Mouse (Mus musculus): Measurements from ENCODE around the gene Morc4.
A peak's percentile ranks its signal among the peaks of the same experiment; 100 is the strongest.

The Morc4 gene

GRCm38 (mm10) chrX:139870938-139871791 is at the start of gene Morc4:
Gene Morc4 (minus strand): TSS chrX:139871677.
- peak; percentile 75 for DNase-seq

- DNase-seq = no peak
These were observed 49.1 kb upstream of the Morc4 start for GRCm38 (mm10) chrX:139920572-139920971.

- DNase-seq = no peak
These were observed 19.9 kb upstream of the Morc4 start for GRCm38 (mm10) chrX:139891387-139891786.

GRCm38 (mm10) chrX:139883221-139883620 is 11.7 kb upstream of the Morc4 start:
- no peak for DNase-seq

GRCm38 (mm10) chrX:139877936-139878335 is 6.5 kb upstream of the Morc4 start:
- peak; percentile 17 for DNase-seq

GRCm38 (mm10) chrX:139877105-139877504 is 5.6 kb upstream of the Morc4 start:
- DNase-seq = no peak

- DNase-seq = peak; percentile 38
These were observed 1.2 kb downstream of the Morc4 start for GRCm38 (mm10) chrX:139870300-139870711.

- no peak for DNase-seq
These were observed 12.1 kb downstream of the Morc4 start for GRCm38 (mm10) chrX:139859402-139859801.

GRCm38 (mm10) chrX:139854795-139855194 is 16.7 kb downstream of the Morc4 start:
- no peak for DNase-seq

GRCm38 (mm10) chrX:139841091-139841490 is 30.4 kb downstream of the Morc4 start:
- DNase-seq = no peak

GRCm38 (mm10) chrX:139839057-139839456 is 32.4 kb downstream of the Morc4 start:
- peak; percentile 2 for DNase-seq

- DNase-seq = peak; percentile 57
These were observed 39.0 kb downstream of the Morc4 start for GRCm38 (mm10) chrX:139832464-139832863.

- no peak for DNase-seq
These were observed 42.9 kb downstream of the Morc4 start for GRCm38 (mm10) chrX:139828363-139829092.

- DNase-seq = no peak
These were observed 44.6 kb downstream of the Morc4 start for GRCm38 (mm10) chrX:139826926-139827325.

- no peak for DNase-seq
These were observed 46.1 kb downstream of the Morc4 start for GRCm38 (mm10) chrX:139825402-139825801.

GRCm38 (mm10) chrX:139815201-139815600 is 56.3 kb downstream of the Morc4 start:
- peak; percentile 63 for DNase-seq

GRCm38 (mm10) chrX:139814018-139814635 is 57.4 kb downstream of the Morc4 start:
- no peak for DNase-seq

- no peak for DNase-seq
These were observed 58.0 kb downstream of the Morc4 start for GRCm38 (mm10) chrX:139813299-139814002.

GRCm38 (mm10) chrX:139812636-139813298 is 58.7 kb downstream of the Morc4 start:
- no peak for DNase-seq

- no peak for DNase-seq
These were observed 63.0 kb downstream of the Morc4 start for GRCm38 (mm10) chrX:139808501-139808900.

- DNase-seq = peak; percentile 62
These were observed 63.4 kb downstream of the Morc4 start for GRCm38 (mm10) chrX:139808085-139808484.

GRCm38 (mm10) chrX:139807391-139807790 is 64.1 kb downstream of the Morc4 start:
- peak; percentile 47 for DNase-seq
